Mouse (Mus musculus): Measurements from ENCODE around the gene Prkar2b.

Prkar2b gene

GRCm38 (mm10) chr12:31924135-31924534 is 137.0 kb downstream of the Prkar2b start:
- no peak for DNase-seq (ENCODE audit: low spot score in 2 of 2)

GRCm38 (mm10) chr12:31920464-31921405 is 140.4 kb downstream of the Prkar2b start:
- no peak for DNase-seq (ENCODE audit: low spot score in 2 of 2)

- peak in 1 of 2 experiments; percentile 42 for DNase-seq (ENCODE audit: low spot score in 2 of 2)
Measured at GRCm38 (mm10) chr12:31917245-31917644, 143.9 kb downstream of the Prkar2b start.

- DNase-seq (ENCODE audit: low spot score in 2 of 2), result no peak
Measured at GRCm38 (mm10) chr12:31916691-31917090, 144.4 kb downstream of the Prkar2b start.

GRCm38 (mm10) chr12:31913614-31914013 is 147.5 kb downstream of the Prkar2b start:
- DNase-seq (ENCODE audit: low spot score in 2 of 2), result no peak

- DNase-seq (ENCODE audit: low spot score in 2 of 2), result no peak
Measured at GRCm38 (mm10) chr12:31912966-31913551, 148.0 kb downstream of the Prkar2b start.
